Mouse (Mus musculus) testis, adult 2 months (tissue): ENCODE results near the gene Foxo3. TPM values are rescaled to one million over a fixed set of nuclear protein-coding genes. Genes with fewer than 3 reads are reported as not detected.

Source experiments
- H3K27ac ChIP-seq: fragments of 200-500 bp; 2 replicates; pipeline ENCODE4 v1.5.1; 2012; ENCODE audit warnings: low read depth, low read length; ENCODE audit not compliant: control insufficient read depth, insufficient read depth
- H3K27me3 ChIP-seq: fragments of 200-500 bp; 2 replicates; pipeline ENCODE4 v1.6.1; 2012; ENCODE audit warnings: mild to moderate bottlenecking, low read length, moderate library complexity; ENCODE audit not compliant: control insufficient read depth, insufficient read depth
- H3K36me3 ChIP-seq: fragments of 200-500 bp; 2 replicates; pipeline ENCODE4 v1.6.1; 2012; ENCODE audit warnings: mild to moderate bottlenecking, low read length; ENCODE audit not compliant: control insufficient read depth, insufficient read depth
- H3K4me1 ChIP-seq: fragments of 200-500 bp; 2 replicates; pipeline ENCODE4 v1.6.1; 2012; ENCODE audit warnings: low read length; ENCODE audit not compliant: control insufficient read depth, insufficient read depth
- H3K4me3 ChIP-seq: fragments of 200-500 bp; 2 replicates; pipeline ENCODE4 v1.5.1; 2012; ENCODE audit warnings: low read depth, mild to moderate bottlenecking, low read length, moderate library complexity, mixed read lengths; ENCODE audit not compliant: control insufficient read depth
- CTCF ChIP-seq: fragments of 200-500 bp; IDR thresholded peaks from 2 replicates; pipeline ENCODE4 v1.5.1; 2012; ENCODE audit warnings: low read depth, mild to moderate bottlenecking, inconsistent platforms, low read length, moderate library complexity; ENCODE audit not compliant: control insufficient read depth, insufficient read depth, insufficient replicate concordance
- POLR2A ChIP-seq: fragments of 200-500 bp; IDR thresholded peaks from 2 replicates; pipeline ENCODE4 v1.6.1; 2012; ENCODE audit warnings: low read depth, mild to moderate bottlenecking, inconsistent platforms, low read length, moderate library complexity; ENCODE audit not compliant: control insufficient read depth
- polyA plus RNA-seq: library from polyadenylated mRNA; depleted of rRNA; stranded (reverse); fragments of >200 nt; gene quantifications from 2 replicates; pipeline ENCODE4 v1.2.3, GENCODE M21; 2012

The Foxo3 gene
- polyA plus RNA-seq, 1 experiment: 9.8 TPM

DNA sequence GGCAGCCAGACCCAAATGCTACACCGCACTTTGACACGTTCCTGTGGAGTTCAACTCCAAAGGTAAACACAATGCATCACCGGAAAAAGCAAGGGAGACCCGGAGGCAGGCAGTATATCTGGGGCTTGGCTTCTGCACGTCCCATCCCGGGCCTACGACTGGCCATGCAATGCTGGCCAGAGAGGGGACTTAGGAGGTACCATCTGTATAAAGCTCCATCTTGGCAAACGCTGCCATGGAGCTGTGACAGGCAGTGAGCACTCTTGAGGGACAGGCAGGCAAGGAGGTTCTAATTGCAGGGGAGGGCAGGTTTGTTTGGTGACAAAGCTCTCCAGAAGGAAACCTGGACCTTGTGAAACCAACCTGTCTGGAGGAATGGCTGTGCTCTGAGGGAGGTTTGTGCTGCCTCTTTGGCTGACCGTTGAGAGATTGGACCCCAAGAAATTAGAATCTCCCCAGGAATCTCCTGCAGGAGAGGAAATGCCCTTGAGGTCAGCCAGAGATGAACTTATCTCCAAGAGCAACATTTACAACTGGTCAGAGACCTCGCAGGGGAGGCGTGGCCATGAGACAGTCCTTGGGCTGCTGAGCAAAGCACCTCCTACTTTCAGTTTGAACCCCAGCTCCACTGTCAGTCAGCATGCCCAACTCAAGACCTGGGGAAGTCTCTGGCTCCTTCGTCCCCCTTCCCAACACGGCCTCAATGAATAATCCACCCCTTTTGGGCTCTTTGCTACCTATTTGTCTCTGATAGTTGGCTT is 86.7 kb downstream of the Foxo3 start:
- H3K27ac ChIP-seq: no peak overlapping the region

DNA sequence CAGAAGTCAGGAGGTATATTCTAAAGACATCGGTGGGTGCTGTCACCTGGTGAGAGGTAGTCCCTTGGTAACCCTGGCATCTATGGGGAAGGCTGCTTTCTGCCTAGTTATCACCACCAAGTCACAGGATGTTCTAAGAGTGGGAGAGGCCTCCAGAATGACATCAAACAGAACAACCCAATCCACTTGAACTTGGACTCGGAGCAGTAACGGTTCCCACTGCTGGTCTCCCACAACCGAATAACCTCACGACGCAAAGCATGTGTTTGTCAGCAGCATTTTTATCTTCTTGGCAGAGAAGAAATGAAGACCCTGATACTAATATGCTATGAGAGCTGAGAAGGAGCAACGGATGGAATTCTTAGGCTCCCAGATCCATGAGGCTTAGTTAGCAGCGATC is 87.5 kb downstream of the Foxo3 start:
- Histone ChIP-seq H3K4me1 (peaks cover 6% of the 10 kb centered on the region), H3K27ac (no peak overlapping the region), H3K4me3 (no peak overlapping the region), H3K27me3 (no peaks in the 10 kb centered on the region), H3K36me3 (no peaks in the 10 kb centered on the region)
- TF ChIP-seq CTCF (no peak), POLR2A (no peak)

More for the DNA sequence above, 86.7 kb downstream of the Foxo3 start:
- Histone ChIP-seq H3K36me3 (no peaks in the 10 kb centered on the region), H3K27me3 (no peaks in the 10 kb centered on the region), H3K4me1 (peaks cover 6% of the 10 kb centered on the region), H3K4me3 (no peak overlapping the region)
- TF ChIP-seq CTCF: no peak

DNA sequence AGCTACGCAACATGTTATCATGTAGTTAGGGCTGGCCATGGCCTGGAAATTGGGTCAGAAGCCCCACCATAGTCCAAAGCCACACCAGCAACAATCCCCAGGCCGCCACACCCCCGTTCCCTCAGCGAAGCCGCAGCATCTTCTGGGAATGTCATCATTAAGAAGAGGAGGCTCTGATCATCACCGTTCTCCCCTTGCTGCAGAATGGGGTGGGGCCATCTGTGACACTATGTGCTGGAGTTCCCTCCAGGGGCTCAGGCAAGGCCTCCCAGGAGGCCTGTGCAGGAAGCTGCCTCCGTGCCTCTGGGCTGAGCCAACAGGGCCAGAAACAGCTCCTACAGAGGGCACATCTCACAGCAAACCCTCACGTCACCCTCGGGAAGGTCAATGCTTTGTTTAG is 88.5 kb downstream of the Foxo3 start:
- Histone ChIP-seq H3K4me3 (no peak overlapping the region), H3K4me1 (peaks cover 6% of the 10 kb centered on the region), H3K27ac (no peak overlapping the region), H3K36me3 (no peaks in the 10 kb centered on the region), H3K27me3 (no peaks in the 10 kb centered on the region)
- no peak for TF ChIP-seq CTCF
- no peak for TF ChIP-seq POLR2A

DNA sequence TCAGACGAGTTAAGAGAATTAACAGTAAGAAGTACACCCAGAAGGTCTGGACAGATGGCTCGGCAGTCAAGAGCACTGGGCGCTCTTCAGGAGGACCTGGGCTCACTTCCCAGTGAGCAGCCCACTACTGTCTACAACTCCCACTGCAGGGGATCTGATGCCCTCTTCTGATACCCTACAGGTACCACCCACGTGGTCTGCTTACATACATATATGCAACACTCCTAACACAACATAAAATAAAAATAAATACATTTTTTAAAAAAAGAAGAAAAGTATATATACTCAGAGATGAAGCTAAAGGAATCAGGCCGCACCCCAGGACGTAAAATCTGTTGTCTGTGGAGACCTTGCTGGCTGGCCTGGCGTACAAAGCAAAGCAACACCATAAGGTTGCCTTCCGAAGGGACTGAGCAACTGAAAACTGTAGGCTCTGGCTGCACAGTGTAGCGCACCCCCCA is 89.6 kb downstream of the Foxo3 start:
- H3K36me3 ChIP-seq: no peaks in the 10 kb centered on the region
- H3K4me3 ChIP-seq: no peak overlapping the region
- H3K4me1 ChIP-seq: peaks cover 6% of the 10 kb centered on the region
- no peaks in the 10 kb centered on the region for H3K27me3 ChIP-seq
- TF ChIP-seq POLR2A (no peak), CTCF (no peak)
- no peak overlapping the region for H3K27ac ChIP-seq

DNA sequence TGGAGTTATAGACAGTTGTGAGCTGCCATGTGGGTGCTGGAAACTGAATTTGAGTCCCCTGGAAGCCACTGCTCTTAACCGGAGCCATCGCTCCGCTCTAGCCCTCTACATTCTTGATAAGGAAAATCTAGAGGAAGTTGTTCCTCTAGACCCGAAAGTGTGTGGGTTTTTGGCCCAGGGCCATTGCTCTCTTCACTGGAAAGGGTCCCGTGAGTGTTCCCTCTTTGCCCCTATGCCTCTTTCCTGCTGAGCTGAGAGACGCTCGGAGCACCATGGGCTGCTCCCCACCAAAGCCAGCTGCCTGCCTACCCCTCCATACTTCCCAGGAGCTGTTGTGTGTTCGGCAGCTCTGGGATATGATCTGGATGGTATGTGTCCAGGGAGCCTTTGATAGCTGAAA is 96.2 kb downstream of the Foxo3 start:
- Histone ChIP-seq H3K36me3 (no peaks in the 10 kb centered on the region), H3K27ac (no peak overlapping the region), H3K4me3 (no peak overlapping the region), H3K27me3 (no peaks in the 10 kb centered on the region), H3K4me1 (no peaks in the 10 kb centered on the region)
- TF ChIP-seq POLR2A (no peak), CTCF (no peak)

DNA sequence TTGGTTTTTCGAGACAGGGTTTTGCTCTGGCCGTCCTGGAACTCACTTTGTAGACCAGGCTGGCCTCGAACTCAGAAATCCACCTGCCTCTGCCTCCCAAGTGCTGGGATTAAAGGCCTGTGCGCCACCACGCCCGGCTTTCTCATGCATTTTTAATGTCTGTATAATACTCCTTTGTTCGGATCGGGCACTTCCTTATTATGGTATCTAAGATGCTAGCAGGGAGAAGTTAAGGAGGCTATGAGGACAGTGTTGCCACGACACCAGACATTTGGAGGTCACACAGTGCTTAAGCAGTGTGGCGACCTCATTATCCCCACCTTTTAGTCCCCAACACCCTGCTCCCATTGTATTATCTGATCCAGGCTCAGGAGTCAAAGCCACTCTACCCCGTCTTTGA is 97.8 kb downstream of the Foxo3 start:
- Histone ChIP-seq H3K36me3 (no peaks in the 10 kb centered on the region), H3K4me1 (no peaks in the 10 kb centered on the region), H3K27me3 (no peaks in the 10 kb centered on the region), H3K4me3 (no peak overlapping the region), H3K27ac (no peak overlapping the region)
- TF ChIP-seq POLR2A: no peak
- TF ChIP-seq CTCF: no peak

DNA sequence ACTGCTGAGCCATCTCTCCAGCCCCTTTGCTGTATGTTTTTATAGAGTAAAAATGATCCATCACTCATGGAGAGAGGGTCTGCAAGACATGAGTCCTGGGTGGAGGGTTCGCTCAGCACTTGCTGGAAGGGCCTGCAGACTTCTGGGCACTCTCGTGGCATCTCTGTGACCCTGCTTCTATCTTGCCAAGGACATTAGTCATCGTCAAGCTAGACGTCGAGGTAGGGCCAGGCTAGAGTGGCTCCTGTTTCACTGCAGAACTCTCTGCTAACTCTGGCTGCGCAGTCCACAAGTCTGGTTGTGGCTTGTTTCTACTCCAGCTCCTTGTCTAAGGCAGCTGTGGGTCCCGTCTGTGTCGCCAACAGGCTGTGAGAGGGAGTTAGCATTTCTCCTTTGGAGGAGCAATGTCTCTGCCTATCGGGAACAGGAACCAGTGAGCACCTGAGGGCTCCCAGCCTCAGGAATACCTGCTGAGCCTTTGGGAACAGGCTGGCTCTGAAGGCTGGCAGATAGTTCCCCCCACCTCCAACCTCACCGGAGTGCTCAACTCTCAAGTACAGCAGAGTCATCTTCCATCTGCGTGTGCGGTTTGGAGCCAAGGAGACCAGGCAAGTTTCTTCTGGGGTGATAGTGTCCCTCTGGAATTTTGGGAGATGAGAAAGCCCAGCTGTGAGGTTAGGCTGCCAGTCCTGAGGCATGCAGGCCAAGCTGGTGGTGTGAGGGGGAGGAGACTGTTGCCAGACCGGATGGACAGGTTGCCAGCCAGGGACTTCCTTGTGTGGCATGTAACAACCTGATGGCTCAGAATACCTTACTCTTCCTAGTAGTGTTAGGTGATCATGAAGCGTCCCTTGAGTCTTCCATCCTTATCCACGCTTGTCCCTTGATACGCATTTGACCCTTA is 98.5 kb downstream of the Foxo3 start:
- Histone ChIP-seq H3K36me3 (no peaks in the 10 kb centered on the region), H3K4me1 (no peaks in the 10 kb centered on the region), H3K27ac (no peak overlapping the region), H3K4me3 (no peak overlapping the region), H3K27me3 (no peaks in the 10 kb centered on the region)
- TF ChIP-seq POLR2A (no peak), CTCF (no peak)
